Mouse (Mus musculus) forebrain, embryonic 16.5 days (tissue): ENCODE data around the gene Syt8. TPM values are rescaled to one million over a fixed set of nuclear protein-coding genes. Genes with fewer than 3 reads are reported as not detected.

Experiments used
- ATAC-seq: fragments of 200-750 bp; cut with Nextera tagmentation; 2 replicates; pipeline ENCODE4 v1.8.0; 2017; ENCODE audit warnings: mild to moderate bottlenecking, moderate library complexity
- H3K27ac ChIP-seq: fragments of 300-500 bp; sonication (generic); 2 replicates; pipeline ENCODE4 v1.5.1; 2014; ENCODE audit warnings: low read length, control low read depth
- H3K27me3 ChIP-seq: fragments of 300-500 bp; sonication (generic); replicated peaks from 2 replicates; pipeline ENCODE4 v1.6.1; 2014; ENCODE audit warnings: low read length; ENCODE audit not compliant: control insufficient read depth, insufficient read depth
- H3K36me3 ChIP-seq: fragments of 300-500 bp; sonication (generic); 2 replicates; pipeline ENCODE4 v1.6.1; 2014; ENCODE audit not compliant: control insufficient read depth, insufficient read depth
- H3K4me1 ChIP-seq: fragments of 300-500 bp; sonication (generic); replicated peaks from 2 replicates; pipeline ENCODE4 v1.6.1; 2014; ENCODE audit warnings: low read length; ENCODE audit not compliant: control insufficient read depth, insufficient read depth
- H3K4me2 ChIP-seq: fragments of 300-500 bp; sonication (generic); 2 replicates; pipeline ENCODE4 v1.6.1; 2014; ENCODE audit warnings: mild to moderate bottlenecking, low read length, control low read depth
- H3K4me3 ChIP-seq: fragments of 300-500 bp; sonication (generic); replicated peaks from 2 replicates; pipeline ENCODE4 v1.5.1; 2014; ENCODE audit warnings: mild to moderate bottlenecking, low read length, control low read depth
- H3K9ac ChIP-seq: fragments of 300-500 bp; sonication (generic); replicated peaks from 2 replicates; pipeline ENCODE4 v1.6.1; 2014; ENCODE audit warnings: low read depth, low read length, control low read depth
- H3K9me3 ChIP-seq: fragments of 300-500 bp; sonication (generic); 2 replicates; pipeline ENCODE4 v1.6.1; 2016; ENCODE audit warnings: low read length; ENCODE audit not compliant: control insufficient read depth
- WGBS: fragments of 180-500 bp; shearing (Covaris S2); extraction: QIAGEN DNeasy Blood & Tissue Kit; methylation state at CpG from one replicate; pipeline ENCODE4 v1.1.7; 2014; 5-methylcytosine and 5-hydroxymethylcytosine counted together
- polyA plus RNA-seq: library from polyadenylated mRNA; unstranded; fragments of >200 nt; fragmentation: Nextera tagmentation; extraction: Ambion mirVana; gene quantifications from 2 replicates; pipeline ENCODE4 v1.2.1, GENCODE M21; 2015

The Syt8 gene
- polyA plus RNA-seq, 1 experiment from 2014 or later: not detected

DNA sequence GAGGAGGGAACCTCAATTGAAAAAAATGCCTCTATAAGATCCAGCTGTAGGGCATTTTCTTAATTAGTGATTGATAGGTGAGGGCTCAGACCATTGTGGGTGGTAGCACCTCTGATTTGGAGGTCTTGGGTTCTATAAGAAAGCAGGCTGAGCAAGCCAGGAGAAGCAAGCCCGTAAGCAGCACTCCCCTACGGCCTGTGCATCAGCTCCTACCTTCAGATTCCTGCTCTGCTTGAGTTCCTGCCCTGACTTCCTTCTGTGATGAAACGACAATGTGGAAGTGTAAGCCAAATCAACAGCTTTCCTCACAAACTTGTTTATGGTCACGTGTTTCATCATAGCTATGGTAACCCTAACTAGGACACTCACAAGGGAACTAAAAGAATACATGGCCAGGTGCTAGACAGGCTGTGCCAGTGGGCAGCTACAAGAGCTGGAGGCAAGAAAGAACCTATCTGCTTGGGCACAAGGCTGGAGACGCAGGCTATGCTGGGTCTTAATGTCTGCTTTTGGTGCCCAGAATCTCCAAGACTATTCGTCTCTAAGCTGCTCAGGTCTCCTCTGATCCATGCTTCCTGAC lies 14.5 kb downstream of the Syt8 start:
- WGBS: 79% methylated on average over 6 of the region's 6 CpGs
- H3K9me3 ChIP-seq: no peaks in the 10 kb centered on the region
- H3K4me1 ChIP-seq: no peaks in the 10 kb centered on the region
- no peak overlapping the region for H3K27ac ChIP-seq
- no peaks in the 10 kb centered on the region for H3K27me3 ChIP-seq
- H3K36me3 ChIP-seq: no peaks in the 10 kb centered on the region
- no peak for ATAC-seq
- H3K4me3 ChIP-seq: no peak overlapping the region
- no peak overlapping the region for H3K9ac ChIP-seq
- no peak overlapping the region for H3K4me2 ChIP-seq

DNA sequence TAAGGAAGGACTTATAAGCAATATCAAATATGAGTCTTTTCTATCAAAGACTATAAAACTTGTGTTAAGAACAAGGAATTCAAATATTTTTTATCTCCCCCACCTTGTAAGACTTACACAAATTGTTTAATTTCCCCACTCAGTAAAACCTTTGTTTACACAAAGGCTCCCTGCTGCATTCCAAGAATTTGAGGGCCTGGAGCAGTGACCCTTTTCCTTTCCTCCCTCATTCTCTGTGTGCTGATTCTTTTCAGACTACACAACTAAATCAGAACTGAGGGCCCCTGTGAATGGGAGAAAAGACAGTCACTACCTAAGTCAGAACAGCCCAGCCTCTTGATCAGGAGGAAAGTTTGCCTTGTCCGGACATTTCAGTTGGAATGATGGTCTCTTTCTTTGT lies 20.1 kb downstream of the Syt8 start:
- H3K9ac ChIP-seq: no peak overlapping the region
- H3K27ac ChIP-seq: no peak overlapping the region
- no peaks in the 10 kb centered on the region for H3K9me3 ChIP-seq
- no peak overlapping the region for H3K4me2 ChIP-seq
- no peaks in the 10 kb centered on the region for H3K27me3 ChIP-seq
- WGBS: 21% methylated on average over 1 of the region's 1 CpGs
- H3K36me3 ChIP-seq: no peaks in the 10 kb centered on the region
- H3K4me3 ChIP-seq: no peak overlapping the region
- ATAC-seq: no peak
- H3K4me1 ChIP-seq: peaks cover 11% of the 10 kb centered on the region

DNA sequence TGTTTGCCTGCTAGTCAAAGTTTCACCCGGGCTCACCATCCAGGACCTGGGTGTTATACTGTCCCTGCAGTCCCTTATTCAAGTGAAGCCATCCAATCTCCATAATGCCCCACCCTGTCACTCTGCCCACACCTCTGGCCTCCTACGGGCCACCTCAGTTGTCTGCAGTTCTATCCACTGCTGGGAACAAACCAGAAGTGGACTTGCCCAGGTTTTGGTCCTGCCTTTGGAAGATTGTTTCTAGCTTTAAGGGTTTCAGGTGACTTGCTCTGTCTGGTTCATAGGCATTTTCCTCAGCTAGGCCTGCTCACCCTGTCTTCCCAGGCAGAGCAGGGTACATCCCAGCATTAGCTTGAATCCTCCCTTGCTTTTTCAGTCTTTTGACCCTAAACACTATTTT lies 20.6 kb downstream of the Syt8 start:
- Histone ChIP-seq H3K9me3 (no peaks in the 10 kb centered on the region), H3K27me3 (no peaks in the 10 kb centered on the region), H3K4me2 (no peak overlapping the region), H3K9ac (no peak overlapping the region), H3K27ac (no peak overlapping the region), H3K4me1 (peaks cover 11% of the 10 kb centered on the region), H3K36me3 (no peaks in the 10 kb centered on the region), H3K4me3 (no peak overlapping the region)
- 58% methylated on average over 2 of the region's 2 CpGs for whole genome bisulfite sequencing
- no peak for ATAC-seq

DNA sequence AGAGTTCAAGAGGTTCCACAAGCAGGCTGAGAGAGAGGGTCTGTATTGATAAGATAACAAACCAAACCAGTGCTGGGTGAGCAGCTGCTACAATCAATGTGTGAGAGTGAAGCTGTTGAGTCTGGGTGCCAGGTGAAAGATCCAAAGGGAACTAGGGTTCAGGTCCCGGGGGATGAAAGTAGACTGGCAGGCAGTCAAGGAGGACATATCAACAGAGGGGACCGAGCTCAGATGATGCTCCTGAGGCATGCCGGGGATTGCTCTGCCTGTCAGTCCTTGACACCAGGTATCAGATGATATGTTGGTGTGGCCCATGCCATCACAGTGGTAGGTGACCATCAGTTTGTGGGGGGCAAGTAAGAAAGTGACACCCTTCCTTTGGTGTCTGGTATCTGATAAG lies 22.2 kb downstream of the Syt8 start:
- no peaks in the 10 kb centered on the region for H3K9me3 ChIP-seq
- peak overlapping the region; percentile 61 for H3K27ac ChIP-seq
- H3K4me2 ChIP-seq: no peak overlapping the region
- 88% methylated on average over 3 of the region's 3 CpGs for WGBS
- 0 out of 2 replicates have a peak, but pooled peaks have one; percentile 24 for ATAC-seq
- H3K36me3 ChIP-seq: no peaks in the 10 kb centered on the region
- no peaks in the 10 kb centered on the region for H3K27me3 ChIP-seq
- no peak overlapping the region for H3K9ac ChIP-seq
- no peak overlapping the region for H3K4me3 ChIP-seq
- peaks cover 11% of the 10 kb centered on the region for H3K4me1 ChIP-seq

DNA sequence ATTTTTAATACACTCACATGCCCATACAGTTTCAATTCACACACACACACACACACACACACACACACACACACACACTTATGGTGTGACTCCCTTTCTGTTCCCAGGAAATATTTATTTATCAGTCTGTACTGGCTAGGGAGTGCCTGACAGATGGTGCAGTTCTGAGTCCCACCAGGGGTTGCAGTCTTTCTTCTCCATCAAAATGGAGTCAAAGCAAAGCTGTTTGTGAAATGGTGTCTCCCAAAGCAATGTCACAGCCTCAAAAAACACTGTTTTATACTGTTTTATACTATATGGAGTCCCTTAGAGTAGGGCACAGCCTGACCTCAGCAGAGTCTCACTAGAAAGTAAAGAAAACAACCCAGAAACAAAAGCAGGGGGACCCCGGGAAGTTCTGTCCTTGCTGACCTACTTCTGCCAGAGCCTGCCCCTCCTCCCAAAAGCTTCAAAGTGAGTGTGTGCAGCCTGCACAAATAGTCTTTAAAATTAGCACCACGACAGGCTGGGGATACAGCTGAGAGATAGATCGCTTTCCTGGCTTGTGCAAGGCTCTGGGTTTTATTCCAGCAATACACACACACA lies 22.7 kb downstream of the Syt8 start:
- H3K27me3 ChIP-seq: no peaks in the 10 kb centered on the region
- H3K4me2 ChIP-seq: no peak overlapping the region
- 12% methylated on average over 3 of the region's 3 CpGs for WGBS
- H3K4me1 ChIP-seq: peaks cover 11% of the 10 kb centered on the region
- H3K9ac ChIP-seq: no peak overlapping the region
- peak; percentile 87 for ATAC-seq
- peak overlapping the region; percentile 76 for H3K27ac ChIP-seq
- no peak overlapping the region for H3K4me3 ChIP-seq
- no peaks in the 10 kb centered on the region for H3K36me3 ChIP-seq
- H3K9me3 ChIP-seq: no peaks in the 10 kb centered on the region

GRCm38 (mm10) chr7:142458026-142458425 lies 23.4 kb downstream of the Syt8 start:
- ATAC-seq: no peak
- 48% methylated on average over 2 of the region's 2 CpGs for WGBS

DNA sequence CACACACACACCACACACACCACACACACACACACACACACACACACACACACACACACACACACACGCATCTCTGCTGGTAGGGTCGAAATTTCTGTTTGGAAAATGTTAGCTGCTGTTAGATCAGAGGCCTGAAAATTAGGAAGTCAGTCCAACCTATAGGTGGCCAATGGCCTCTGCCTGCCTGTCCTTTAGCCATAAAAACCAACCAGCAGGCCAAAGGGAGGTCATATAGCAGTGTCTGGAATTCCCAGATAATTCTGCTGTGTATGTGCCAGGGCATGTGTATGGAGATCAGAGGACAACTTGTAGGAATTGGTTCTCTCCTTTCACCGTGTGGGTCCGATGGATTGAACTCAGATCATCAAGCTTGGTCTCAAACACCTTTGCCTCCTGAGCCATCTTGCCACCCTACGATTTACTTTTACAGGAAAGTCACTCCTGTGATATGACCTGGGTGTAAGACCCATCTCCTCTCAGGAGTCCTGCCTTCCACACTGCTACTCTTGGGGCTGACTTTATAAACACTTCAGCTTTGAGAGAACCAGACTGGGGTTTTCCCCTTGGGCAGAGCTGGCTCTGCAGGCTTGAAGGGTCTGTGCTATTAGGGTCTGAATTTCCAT lies 24.1 kb downstream of the Syt8 start:
- no peak overlapping the region for H3K9ac ChIP-seq
- no peaks in the 10 kb centered on the region for H3K36me3 ChIP-seq
- ATAC-seq: no peak
- H3K27ac ChIP-seq: no peak overlapping the region
- no peaks in the 10 kb centered on the region for H3K27me3 ChIP-seq
- H3K4me3 ChIP-seq: no peak overlapping the region
- no peaks in the 10 kb centered on the region for H3K9me3 ChIP-seq
- H3K4me1 ChIP-seq: peaks cover 11% of the 10 kb centered on the region
- H3K4me2 ChIP-seq: no peak overlapping the region
- WGBS: 94% methylated on average over 5 of the region's 5 CpGs

More at GRCm38 (mm10) chr7:142458026-142458425, 23.4 kb downstream of the Syt8 start:
- peaks cover 11% of the 10 kb centered on the region for H3K4me1 ChIP-seq
- H3K9ac ChIP-seq: no peak overlapping the region
- no peaks in the 10 kb centered on the region for H3K9me3 ChIP-seq
- no peak overlapping the region for H3K4me2 ChIP-seq
- peak overlapping the region; percentile 25; the same call in 1 of the 2 replicates for H3K27ac ChIP-seq
- no peaks in the 10 kb centered on the region for H3K36me3 ChIP-seq
- no peaks in the 10 kb centered on the region for H3K27me3 ChIP-seq
- no peak overlapping the region for H3K4me3 ChIP-seq

GRCm38 (mm10) chr7:142459299-142459691 lies 24.6 kb downstream of the Syt8 start:
- H3K4me1 ChIP-seq: peaks cover 11% of the 10 kb centered on the region
- no peak overlapping the region for H3K4me3 ChIP-seq
- H3K4me2 ChIP-seq: no peak overlapping the region
- no peak overlapping the region for H3K9ac ChIP-seq
- ATAC-seq: no peak
- no peaks in the 10 kb centered on the region for H3K9me3 ChIP-seq
- no peaks in the 10 kb centered on the region for H3K36me3 ChIP-seq
- 87% methylated on average over 2 of the region's 2 CpGs for WGBS
- no peaks in the 10 kb centered on the region for H3K27me3 ChIP-seq
- no peak overlapping the region for H3K27ac ChIP-seq

DNA sequence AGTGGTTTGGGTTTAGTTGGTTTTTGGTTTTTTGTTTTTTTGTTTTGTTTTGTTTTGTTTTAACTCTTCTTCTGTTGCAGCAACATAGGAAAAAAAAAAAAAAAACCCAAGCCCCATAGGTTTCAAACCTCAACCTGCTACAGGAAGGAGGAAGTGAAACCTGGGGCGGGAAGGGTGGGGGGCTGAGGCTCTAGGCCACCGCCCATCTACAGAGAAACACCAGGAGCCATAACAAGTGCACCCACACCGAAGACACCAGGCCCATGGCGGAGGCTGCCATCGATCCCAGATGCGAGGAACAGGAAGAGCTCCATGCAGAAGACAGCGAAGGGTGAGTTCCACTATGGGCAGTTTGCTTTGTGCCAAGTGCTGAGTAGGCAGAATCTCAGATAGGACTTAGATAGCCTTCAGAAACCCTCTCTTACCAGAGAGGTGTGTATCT lies 26.0 kb downstream of the Syt8 start, which contains the start of gene Lsp1:
TSS of gene Lsp1 (plus strand) at position 174 of the 442 bp plus-strand sequence.
- Histone ChIP-seq H3K4me2 (no peak within 1 kb of the TSS), H3K36me3 (no peaks in the 10 kb centered on the region), H3K9me3 (no peaks in the 10 kb centered on the region), H3K9ac (no peak within 1 kb of the TSS), H3K4me1 (peaks cover 11% of the 10 kb centered on the region), H3K27ac (no peak within 1 kb of the TSS), H3K27me3 (no peaks in the 10 kb centered on the region), H3K4me3 (no peak within 1 kb of the TSS)
- ATAC-seq: no peak
- 94% methylated on average over 7 of the region's 7 CpGs for WGBS
